Mouse (Mus musculus) hindbrain, embryonic 11.5 days (tissue): ENCODE measurements around the gene Sipa1l3. TPM values are rescaled to one million over a fixed set of nuclear protein-coding genes. Genes with fewer than 3 reads are reported as not detected.

Experiments
- ATAC-seq: fragments of 200-750 bp; cut with Nextera tagmentation; 2 replicates; pipeline ENCODE4 v1.8.0; 2017; ENCODE audit warnings: mild to moderate bottlenecking, moderate TSS enrichment, moderate library complexity; ENCODE audit not compliant: low FRiP score
- DNase-seq: peaks from one replicate; pipeline ENCODE4 v3.0.0-alpha.2; 2015; ENCODE audit warnings: low spot score
- H3K27ac ChIP-seq: fragments of 300-500 bp; sonication (generic); 2 replicates; pipeline ENCODE4 v1.5.1; 2014; ENCODE audit warnings: mild to moderate bottlenecking, low read depth, low read length
- H3K27me3 ChIP-seq: fragments of 300-500 bp; sonication (generic); 2 replicates; pipeline ENCODE4 v1.6.1; 2014; ENCODE audit warnings: mild to moderate bottlenecking, low read length, moderate library complexity, mixed read lengths; ENCODE audit not compliant: control insufficient read depth, insufficient read depth
- H3K36me3 ChIP-seq: fragments of 300-500 bp; sonication (generic); 2 replicates; pipeline ENCODE4 v1.6.1; 2014; ENCODE audit warnings: mild to moderate bottlenecking, low read length, moderate library complexity, mixed read lengths; ENCODE audit not compliant: control insufficient read depth, insufficient read depth
- H3K4me1 ChIP-seq: fragments of 300-500 bp; sonication (generic); replicated peaks from 2 replicates; pipeline ENCODE4 v1.6.1; 2014; ENCODE audit warnings: low read length, mixed read lengths; ENCODE audit not compliant: control insufficient read depth, insufficient read depth
- H3K4me2 ChIP-seq: fragments of 300-500 bp; sonication (generic); replicated peaks from 2 replicates; pipeline ENCODE4 v1.6.1; 2014; ENCODE audit warnings: mild to moderate bottlenecking, low read depth, low read length
- H3K4me3 ChIP-seq: fragments of 300-500 bp; sonication (generic); 2 replicates; pipeline ENCODE4 v1.5.1; 2014; ENCODE audit warnings: low read depth, low read length
- H3K9ac ChIP-seq: fragments of 300-500 bp; sonication (generic); 2 replicates; pipeline ENCODE4 v1.6.1; 2014; ENCODE audit warnings: low read depth, low read length
- H3K9me3 ChIP-seq: fragments of 300-500 bp; sonication (generic); 2 replicates; pipeline ENCODE4 v1.6.1; 2016; ENCODE audit warnings: low read length; ENCODE audit not compliant: control insufficient read depth
- WGBS: fragments of 180-500 bp; shearing (Covaris S2); extraction: QIAGEN DNeasy Blood & Tissue Kit; methylation state at CpG from one replicate; pipeline ENCODE4 v1.1.7; 2014; 5-methylcytosine and 5-hydroxymethylcytosine counted together
- polyA plus RNA-seq: library from polyadenylated mRNA; unstranded; fragments of >200 nt; fragmentation: Nextera tagmentation; extraction: Ambion mirVana; gene quantifications from 2 replicates; pipeline ENCODE4 v1.2.1, GENCODE M21; 2014

The Sipa1l3 gene
- polyA plus RNA-seq, 1 experiment from 2014 or later = 11.2 TPM

DNA sequence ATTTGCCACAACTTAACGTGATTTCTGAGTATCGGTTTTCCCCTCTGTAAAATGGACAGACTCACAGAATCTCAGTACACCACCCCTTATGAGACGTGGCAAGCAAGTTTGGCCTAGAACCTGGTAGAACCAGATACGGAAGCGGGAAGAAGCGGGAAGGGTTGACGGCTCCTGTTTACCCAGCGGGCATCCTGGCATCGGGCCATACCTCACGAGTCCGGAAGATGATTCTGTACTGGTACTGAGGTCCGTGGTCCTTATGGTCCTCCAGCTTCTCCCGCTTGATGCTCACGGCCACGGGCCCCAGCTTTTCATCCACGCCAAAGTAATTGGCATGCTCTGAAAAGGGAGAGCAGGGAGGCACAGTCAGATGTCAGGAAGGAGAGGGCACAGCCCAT, 121.5 kb downstream of the Sipa1l3 start:
- 95% methylated on average over 16 of the region's 16 CpGs for WGBS
- DNase-seq (no peak), ATAC-seq (no peak)
- H3K4me1 ChIP-seq = no peaks in the 10 kb centered on the region
- no peak overlapping the region for H3K27ac ChIP-seq
- H3K9ac ChIP-seq = no peak overlapping the region
- no peak overlapping the region for H3K4me2 ChIP-seq
- no peaks in the 10 kb centered on the region for H3K36me3 ChIP-seq
- no peaks in the 10 kb centered on the region for H3K9me3 ChIP-seq
- H3K4me3 ChIP-seq = no peak overlapping the region
- no peaks in the 10 kb centered on the region for H3K27me3 ChIP-seq

DNA sequence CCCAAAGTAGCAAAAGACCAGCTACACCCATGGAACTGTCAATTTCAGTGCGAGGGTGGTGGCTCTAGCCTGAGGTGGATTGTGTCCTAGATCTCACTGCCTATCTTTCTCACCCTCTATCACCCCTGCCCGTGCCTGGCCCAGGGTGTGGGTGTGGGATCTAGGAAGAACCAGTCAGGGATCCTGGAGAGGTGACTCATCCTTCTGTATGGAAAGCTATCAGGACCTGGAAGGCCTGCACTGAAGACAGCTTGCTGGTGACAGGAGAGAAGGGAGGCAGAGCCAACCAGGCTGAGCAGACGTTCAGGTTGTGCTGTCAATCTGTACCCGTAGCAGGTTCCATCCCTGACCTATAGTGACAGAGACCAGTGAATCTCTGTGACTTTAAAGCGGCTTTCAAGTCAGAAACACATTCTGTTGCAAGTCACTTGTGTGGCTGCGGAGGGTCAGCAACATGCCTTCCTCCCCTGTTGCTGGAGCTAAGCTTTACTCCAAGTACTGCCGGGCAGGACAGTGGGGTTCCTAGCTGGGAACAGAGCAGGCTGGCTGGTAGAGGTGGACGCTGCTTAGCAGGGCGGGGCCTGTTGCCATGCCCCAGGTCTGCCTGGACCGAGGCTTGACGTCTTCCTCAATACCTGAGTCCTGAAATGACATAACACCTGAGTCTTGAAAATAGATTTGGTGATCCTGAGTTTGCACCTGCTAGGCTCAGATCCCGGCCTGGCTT, 122.1 kb downstream of the Sipa1l3 start:
- Histone ChIP-seq H3K4me1 (no peaks in the 10 kb centered on the region), H3K27me3 (no peaks in the 10 kb centered on the region), H3K9ac (no peak overlapping the region), H3K36me3 (no peaks in the 10 kb centered on the region), H3K4me3 (no peak overlapping the region), H3K9me3 (no peaks in the 10 kb centered on the region), H3K27ac (no peak overlapping the region), H3K4me2 (no peak overlapping the region)
- 90% methylated on average over 12 of the region's 12 CpGs for WGBS
- ATAC-seq (no peak), DNase-seq (no peak)

DNA sequence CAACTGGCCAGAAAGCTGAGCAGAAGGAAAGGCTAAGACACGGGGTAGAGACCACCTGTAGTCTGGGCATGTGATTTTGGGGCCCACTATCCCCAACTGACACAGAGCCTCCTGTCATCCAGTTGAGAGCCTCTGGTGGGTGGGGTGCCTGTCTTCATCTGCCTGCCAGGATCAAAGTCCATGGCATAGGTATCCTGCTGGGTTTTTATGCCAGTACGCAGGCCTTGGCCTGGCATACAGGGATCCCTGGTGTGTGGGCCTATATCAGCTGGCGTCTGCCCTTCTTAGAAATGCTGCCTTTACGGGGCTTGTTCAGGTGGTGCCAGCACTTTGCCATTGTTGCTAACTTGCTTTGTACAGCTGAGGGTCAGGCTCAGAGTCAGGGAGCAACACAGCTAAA, 123.3 kb downstream of the Sipa1l3 start:
- H3K4me3 ChIP-seq = no peak overlapping the region
- no peaks in the 10 kb centered on the region for H3K36me3 ChIP-seq
- WGBS = 88% methylated on average over 4 of the region's 4 CpGs
- ATAC-seq (no peak), DNase-seq (no peak)
- no peak overlapping the region for H3K4me2 ChIP-seq
- H3K27ac ChIP-seq = no peak overlapping the region
- no peaks in the 10 kb centered on the region for H3K9me3 ChIP-seq
- H3K27me3 ChIP-seq = no peaks in the 10 kb centered on the region
- no peaks in the 10 kb centered on the region for H3K4me1 ChIP-seq
- no peak overlapping the region for H3K9ac ChIP-seq

DNA sequence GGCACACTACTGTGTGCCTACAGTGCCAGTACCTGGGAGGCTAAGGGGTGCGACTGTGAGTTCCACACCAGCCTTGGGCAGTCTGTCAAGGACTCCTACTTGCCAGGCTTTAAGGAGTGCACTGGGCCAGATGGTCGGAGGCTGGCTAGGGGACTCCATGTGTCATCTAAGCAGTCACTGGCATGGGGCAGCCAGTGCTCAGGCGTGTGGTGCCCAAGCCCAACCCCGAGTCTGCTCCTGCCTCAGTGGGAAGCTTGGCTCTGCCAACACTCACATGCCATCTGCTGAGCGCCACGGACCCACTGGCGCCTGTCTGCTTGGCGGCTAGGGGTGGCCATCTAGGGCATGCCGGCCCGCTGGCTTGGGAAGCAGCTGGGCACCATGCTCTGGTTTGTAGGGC, 125.1 kb downstream of the Sipa1l3 start:
- no peak overlapping the region for H3K4me3 ChIP-seq
- 92% methylated on average over 10 of the region's 10 CpGs for WGBS
- H3K27me3 ChIP-seq = no peaks in the 10 kb centered on the region
- no peak overlapping the region for H3K27ac ChIP-seq
- ATAC-seq (no peak), DNase-seq (no peak)
- no peak overlapping the region for H3K4me2 ChIP-seq
- H3K36me3 ChIP-seq = no peaks in the 10 kb centered on the region
- no peaks in the 10 kb centered on the region for H3K4me1 ChIP-seq
- H3K9me3 ChIP-seq = no peaks in the 10 kb centered on the region
- H3K9ac ChIP-seq = no peak overlapping the region

DNA sequence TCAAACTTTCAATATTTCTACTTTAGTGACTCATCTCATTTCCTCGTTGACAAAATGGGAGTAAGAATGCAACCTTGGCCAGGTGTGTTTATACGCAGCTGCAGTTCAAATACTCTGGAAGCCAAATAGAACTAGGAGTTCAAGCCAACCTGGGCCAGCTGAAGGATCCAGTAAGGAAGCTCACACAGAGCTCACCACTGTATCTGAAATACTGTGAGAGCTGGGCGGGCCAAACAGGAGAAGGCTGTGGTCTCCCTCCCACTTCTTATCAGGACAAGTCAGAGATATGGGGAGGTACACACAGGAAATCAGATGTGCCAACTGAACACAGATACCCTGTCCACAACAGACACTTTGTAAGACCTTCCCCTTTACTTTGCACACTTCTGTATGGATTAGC, 125.6 kb downstream of the Sipa1l3 start:
- 91% methylated on average over 3 of the region's 3 CpGs for WGBS
- ATAC-seq (no peak), DNase-seq (no peak)
- Histone ChIP-seq H3K27ac (no peak overlapping the region), H3K4me2 (no peak overlapping the region), H3K4me1 (no peaks in the 10 kb centered on the region), H3K27me3 (no peaks in the 10 kb centered on the region), H3K9ac (no peak overlapping the region), H3K4me3 (no peak overlapping the region), H3K9me3 (no peaks in the 10 kb centered on the region), H3K36me3 (no peaks in the 10 kb centered on the region)

DNA sequence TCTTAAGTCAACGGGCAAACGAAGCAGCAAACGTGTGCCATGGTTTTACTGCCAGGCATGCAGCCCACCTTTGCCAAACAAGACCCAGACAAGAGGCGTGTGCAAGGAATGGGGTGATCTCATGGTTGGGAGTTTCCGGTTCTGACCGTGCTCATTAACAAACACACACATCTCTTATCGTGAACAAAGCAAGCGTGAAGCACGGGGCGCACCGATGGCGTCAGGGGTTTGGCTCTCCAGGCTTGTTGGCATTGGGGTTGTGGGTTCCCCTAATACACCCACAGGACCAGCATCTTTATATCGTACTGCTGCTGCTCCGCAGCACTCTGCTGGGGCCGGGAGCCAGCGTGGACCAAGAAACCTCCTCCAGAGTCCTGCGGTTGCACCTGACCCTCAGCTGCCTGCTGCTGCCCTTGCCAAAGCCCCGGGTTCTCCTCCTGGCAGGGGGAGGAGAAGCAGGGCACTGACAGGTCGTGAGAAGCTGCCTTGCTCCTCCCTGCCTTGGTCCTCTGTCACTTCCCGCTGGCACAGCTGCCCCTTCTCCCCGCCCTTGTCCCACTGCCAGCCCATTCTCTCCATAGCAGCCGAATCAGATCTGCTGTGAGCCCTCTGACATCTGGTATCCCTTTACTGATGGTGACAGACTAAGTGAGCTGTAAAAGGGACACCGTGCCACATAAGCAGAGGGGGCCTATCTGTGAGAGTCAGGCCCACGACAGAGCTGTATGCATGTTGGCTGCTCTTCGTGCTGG, 126.5 kb downstream of the Sipa1l3 start:
- no peak overlapping the region for H3K27ac ChIP-seq
- WGBS = 84% methylated on average over 24 of the region's 25 CpGs
- H3K36me3 ChIP-seq = no peaks in the 10 kb centered on the region
- ATAC-seq = no peak
- H3K4me3 ChIP-seq = no peak overlapping the region
- no peak overlapping the region for H3K9ac ChIP-seq
- H3K4me2 ChIP-seq = no peak overlapping the region
- no peaks in the 10 kb centered on the region for H3K4me1 ChIP-seq
- H3K27me3 ChIP-seq = no peaks in the 10 kb centered on the region
- no peak for DNase-seq
- H3K9me3 ChIP-seq = no peaks in the 10 kb centered on the region

DNA sequence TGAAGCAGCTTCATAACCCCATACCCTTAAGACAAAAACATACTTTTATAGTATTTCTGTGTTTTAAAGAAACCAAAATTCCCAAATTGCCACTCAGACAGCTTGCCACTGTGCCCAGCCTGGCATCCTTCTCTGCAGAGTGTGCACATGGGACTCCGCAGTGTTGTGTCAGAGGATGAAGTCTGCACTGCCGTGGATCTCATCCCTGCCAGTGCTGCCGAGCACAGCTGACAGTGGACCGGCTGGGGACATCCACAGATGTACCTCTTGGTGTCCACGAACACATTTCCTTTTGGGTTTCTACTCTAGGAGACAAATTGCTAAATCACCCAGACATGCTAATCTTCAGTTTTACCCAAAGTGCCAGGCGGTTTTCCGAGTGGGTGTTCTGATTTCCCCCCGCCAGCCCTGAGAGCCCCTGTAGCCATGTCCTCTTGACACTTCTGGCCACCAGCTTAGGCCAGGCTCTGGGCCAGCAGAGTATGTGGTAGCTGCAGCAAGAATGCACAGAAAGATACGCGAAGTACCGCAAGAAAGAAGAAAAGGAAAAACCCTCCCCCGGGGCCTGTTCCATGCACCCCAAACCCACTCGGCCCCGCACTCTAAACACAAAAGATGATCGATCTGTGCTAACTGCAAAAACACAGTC, 127.2 kb downstream of the Sipa1l3 start:
- 93% methylated on average over 15 of the region's 15 CpGs for WGBS
- H3K4me1 ChIP-seq = no peaks in the 10 kb centered on the region
- no peak overlapping the region for H3K4me3 ChIP-seq
- no peaks in the 10 kb centered on the region for H3K36me3 ChIP-seq
- H3K9me3 ChIP-seq = no peaks in the 10 kb centered on the region
- no peak overlapping the region for H3K4me2 ChIP-seq
- H3K9ac ChIP-seq = no peak overlapping the region
- ATAC-seq = no peak
- no peak overlapping the region for H3K27ac ChIP-seq
- no peak for DNase-seq
- no peaks in the 10 kb centered on the region for H3K27me3 ChIP-seq

DNA sequence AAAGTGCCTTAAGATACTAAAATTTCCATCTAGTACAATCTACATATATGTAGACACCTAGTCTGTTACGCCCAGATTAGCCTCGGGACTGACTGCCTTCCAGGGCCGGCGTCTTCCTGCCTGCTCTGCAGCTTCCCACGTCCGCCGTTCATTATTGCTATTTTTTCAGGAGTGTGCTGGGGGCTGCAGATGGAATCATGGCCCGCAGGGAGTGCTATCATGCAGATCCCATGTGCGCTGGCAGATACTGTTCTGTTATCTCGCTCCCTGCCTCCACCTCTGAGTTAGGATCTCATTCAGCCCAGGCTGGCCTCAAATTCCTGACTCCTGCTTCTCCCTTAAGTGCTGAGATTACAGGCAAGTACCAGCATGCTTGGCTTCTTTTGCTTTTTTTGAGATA, 128.2 kb downstream of the Sipa1l3 start:
- WGBS = 91% methylated on average over 10 of the region's 10 CpGs
- no peak overlapping the region for H3K4me3 ChIP-seq
- DNase-seq (no peak), ATAC-seq (no peak)
- H3K4me2 ChIP-seq = no peak overlapping the region
- H3K9me3 ChIP-seq = no peaks in the 10 kb centered on the region
- no peaks in the 10 kb centered on the region for H3K27me3 ChIP-seq
- no peak overlapping the region for H3K27ac ChIP-seq
- H3K36me3 ChIP-seq = no peaks in the 10 kb centered on the region
- H3K9ac ChIP-seq = no peak overlapping the region
- H3K4me1 ChIP-seq = no peaks in the 10 kb centered on the region
